Mouse (Mus musculus) liver, embryonic 16.5 days (tissue): ENCODE results near the gene Rhd. TPM values are rescaled to one million over a fixed set of nuclear protein-coding genes. Genes with fewer than 3 reads are reported as not detected.

Experiments
- ATAC-seq: fragments of 200-750 bp; cut with Nextera tagmentation; 2 replicates; pipeline ENCODE4 v1.8.0; 2017; ENCODE audit warnings: low read depth, mild to moderate bottlenecking, moderate number of reproducible peaks, moderate library complexity
- H3K27ac ChIP-seq: fragments of 300-500 bp; sonication (generic); 2 replicates; pipeline ENCODE4 v1.5.1; 2014; ENCODE audit warnings: mild to moderate bottlenecking, low read length
- H3K27me3 ChIP-seq: fragments of 300-500 bp; sonication (generic); 2 replicates; pipeline ENCODE4 v1.6.1; 2014; ENCODE audit warnings: low read depth, low read length, mixed read lengths; ENCODE audit not compliant: control insufficient read depth, insufficient read depth
- H3K36me3 ChIP-seq: fragments of 300-500 bp; sonication (generic); 2 replicates; pipeline ENCODE4 v1.6.1; 2014; ENCODE audit warnings: mild to moderate bottlenecking; ENCODE audit not compliant: control insufficient read depth, insufficient read depth
- H3K4me1 ChIP-seq: fragments of 300-500 bp; sonication (generic); 2 replicates; pipeline ENCODE4 v1.6.1; 2014; ENCODE audit warnings: low read depth, low read length, mixed read lengths; ENCODE audit not compliant: control insufficient read depth
- H3K4me2 ChIP-seq: fragments of 300-500 bp; sonication (generic); 2 replicates; pipeline ENCODE4 v1.6.1; 2014; ENCODE audit warnings: low read depth, low read length, mixed read lengths
- H3K4me3 ChIP-seq: fragments of 300-500 bp; sonication (generic); 2 replicates; pipeline ENCODE4 v1.5.1; 2014; ENCODE audit warnings: low read depth, mild to moderate bottlenecking, low read length
- H3K9ac ChIP-seq: fragments of 300-500 bp; sonication (generic); 2 replicates; pipeline ENCODE4 v1.6.1; 2014; ENCODE audit warnings: low read depth, low read length
- H3K9me3 ChIP-seq: fragments of 300-500 bp; sonication (generic); replicated peaks from 2 replicates; pipeline ENCODE4 v1.6.1; 2016; ENCODE audit warnings: low read length; ENCODE audit not compliant: control insufficient read depth
- WGBS: fragments of 180-500 bp; shearing (Covaris S2); extraction: QIAGEN DNeasy Blood & Tissue Kit; methylation state at CpG from one replicate; pipeline ENCODE4 v1.1.7; 2014; ENCODE audit not compliant: insufficient replicate concordance; 5-methylcytosine and 5-hydroxymethylcytosine counted together
- polyA plus RNA-seq: library from polyadenylated mRNA; unstranded; fragments of >200 nt; fragmentation: Nextera tagmentation; extraction: Ambion mirVana; gene quantifications from 2 replicates; pipeline ENCODE4 v1.2.1, GENCODE M21; 2015

The Rhd gene
- polyA plus RNA-seq, 1 experiment from 2014 or later: 522 TPM

DNA sequence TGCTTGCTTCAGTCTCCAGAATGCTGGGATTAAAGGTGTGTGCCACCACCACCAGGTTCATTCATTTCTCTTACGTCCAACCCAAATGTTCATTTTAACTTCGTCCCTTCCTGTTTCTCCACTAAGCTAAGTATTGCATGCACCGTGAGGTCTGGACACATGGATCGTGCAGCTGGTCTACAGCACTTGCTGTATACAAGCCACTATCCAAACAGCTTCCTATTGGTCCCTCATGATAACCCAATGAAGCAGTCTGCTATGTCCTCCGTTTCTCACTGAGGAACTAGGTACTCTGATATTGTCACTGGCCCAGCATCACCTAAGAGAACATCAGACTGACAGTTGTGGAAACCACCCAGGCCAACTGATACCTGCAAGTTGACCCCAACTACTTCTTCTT lies 1.5 kb downstream of the Rhd start:
- Histone ChIP-seq H3K9ac (peak overlapping the region; percentile 91), H3K27me3 (no peaks in the 10 kb centered on the region), H3K9me3 (no peaks in the 10 kb centered on the region), H3K36me3 (peaks cover 9% of the 10 kb centered on the region), H3K4me2 (peak overlapping the region; percentile 62), H3K27ac (peak overlapping the region; percentile 96), H3K4me1 (peaks cover 31% of the 10 kb centered on the region), H3K4me3 (peak overlapping the region; percentile 77)
- 19% methylated on average over 5 of the region's 5 CpGs for WGBS
- ATAC-seq: no peak

DNA sequence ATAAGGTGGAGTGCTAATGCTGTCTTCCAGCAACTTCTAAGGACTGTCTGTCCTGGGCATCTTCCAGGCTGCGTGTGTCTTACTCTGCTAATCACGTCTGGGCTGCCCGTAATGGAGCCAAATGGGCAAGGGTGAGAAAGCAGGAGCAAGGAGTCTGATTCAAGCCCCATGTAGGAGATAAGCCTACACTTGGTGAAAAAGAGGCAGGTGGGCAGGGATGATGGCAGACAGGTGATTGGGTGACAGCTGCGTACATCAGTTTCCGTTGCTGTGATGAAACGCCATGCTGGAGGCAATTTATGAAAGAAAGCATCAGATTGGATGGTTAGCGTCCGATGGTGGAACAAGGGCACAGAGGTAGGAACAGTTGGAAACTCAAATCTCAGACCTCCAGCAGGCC lies 2.9 kb downstream of the Rhd start:
- Histone ChIP-seq H3K27ac (peak overlapping the region; percentile 99), H3K9me3 (no peaks in the 10 kb centered on the region), H3K27me3 (no peaks in the 10 kb centered on the region), H3K9ac (peak overlapping the region; percentile 70), H3K36me3 (peaks cover 14% of the 10 kb centered on the region), H3K4me1 (peaks cover 38% of the 10 kb centered on the region), H3K4me3 (peak overlapping the region; percentile 77), H3K4me2 (peak overlapping the region; percentile 62)
- 72% methylated on average over 8 of the region's 8 CpGs for WGBS
- ATAC-seq: no peak

DNA sequence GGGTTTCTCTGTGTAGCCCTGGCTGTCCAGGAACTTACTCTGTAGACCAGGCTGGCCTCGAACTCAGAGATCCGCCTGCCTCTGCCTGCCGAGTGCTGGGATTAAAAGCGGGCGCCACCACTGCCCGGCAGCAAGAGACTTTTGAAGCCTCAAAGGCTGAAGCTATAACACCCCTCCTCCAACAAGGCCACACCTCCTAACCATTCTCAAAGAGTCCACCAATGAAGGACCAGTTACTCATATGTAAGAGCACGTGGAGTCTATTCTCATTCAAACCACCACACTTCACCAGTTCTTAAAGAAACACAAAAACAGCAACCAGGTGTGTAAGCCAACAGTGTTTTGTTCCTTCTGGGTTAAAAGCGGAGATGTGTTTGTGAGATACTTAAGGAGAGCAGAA lies 3.3 kb downstream of the Rhd start:
- Histone ChIP-seq H3K9ac (peak overlapping the region; percentile 70), H3K36me3 (peaks cover 14% of the 10 kb centered on the region), H3K27me3 (no peaks in the 10 kb centered on the region), H3K4me2 (peak overlapping the region; percentile 62), H3K4me1 (peaks cover 37% of the 10 kb centered on the region), H3K9me3 (no peaks in the 10 kb centered on the region), H3K4me3 (peak overlapping the region; percentile 77), H3K27ac (peak overlapping the region; percentile 99)
- ATAC-seq: no peak
- 59% methylated on average over 8 of the region's 8 CpGs for WGBS

DNA sequence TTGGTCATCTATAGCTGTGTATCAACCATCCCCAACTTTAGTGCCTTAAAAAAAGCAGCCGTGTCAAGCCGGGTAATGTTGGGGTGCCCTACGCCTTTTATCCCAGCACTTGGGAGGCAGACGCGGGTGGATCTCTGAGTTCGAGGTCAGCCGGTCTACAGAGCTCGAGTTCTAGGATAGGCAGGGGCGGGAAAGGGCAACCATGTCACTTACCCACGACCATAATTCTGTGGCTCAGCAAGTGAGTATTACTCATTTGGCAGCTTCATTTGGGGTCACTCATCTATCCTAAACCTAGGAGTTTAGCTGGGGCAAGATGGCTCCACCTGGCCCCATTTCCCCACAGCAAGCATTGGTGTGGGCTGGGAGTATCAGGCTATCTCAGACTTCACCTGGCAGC lies 3.7 kb downstream of the Rhd start:
- Histone ChIP-seq H3K9ac (peak overlapping the region; percentile 70), H3K4me2 (peak overlapping the region; percentile 62), H3K4me1 (peaks cover 33% of the 10 kb centered on the region), H3K4me3 (peak overlapping the region; percentile 77), H3K27ac (peak overlapping the region; percentile 99), H3K36me3 (peaks cover 16% of the 10 kb centered on the region), H3K27me3 (no peaks in the 10 kb centered on the region), H3K9me3 (no peaks in the 10 kb centered on the region)
- WGBS: 62% methylated on average over 10 of the region's 10 CpGs
- ATAC-seq: no peak

DNA sequence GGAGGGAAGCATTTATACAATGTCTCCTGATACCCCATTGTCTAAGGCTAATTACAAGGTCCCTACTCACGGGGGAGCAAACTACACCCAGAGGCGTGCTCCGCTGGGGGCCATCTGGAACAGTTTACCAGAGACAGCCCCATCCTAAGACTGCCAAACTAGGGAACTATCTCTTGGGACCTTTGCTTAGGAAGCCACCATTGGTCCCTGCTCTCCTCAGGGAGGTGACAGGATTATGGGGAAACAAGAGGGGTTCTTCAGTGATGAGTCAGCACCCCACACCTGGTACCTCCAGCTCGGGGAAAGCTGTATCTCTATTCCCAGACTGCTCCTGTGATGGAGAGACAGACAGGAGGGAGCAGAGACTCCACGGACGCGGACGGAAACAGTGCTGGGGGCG lies 4.2 kb downstream of the Rhd start:
- H3K36me3 ChIP-seq: peaks cover 20% of the 10 kb centered on the region
- 22% methylated on average over 9 of the region's 9 CpGs for WGBS
- peak overlapping the region; percentile 70 for H3K9ac ChIP-seq

DNA sequence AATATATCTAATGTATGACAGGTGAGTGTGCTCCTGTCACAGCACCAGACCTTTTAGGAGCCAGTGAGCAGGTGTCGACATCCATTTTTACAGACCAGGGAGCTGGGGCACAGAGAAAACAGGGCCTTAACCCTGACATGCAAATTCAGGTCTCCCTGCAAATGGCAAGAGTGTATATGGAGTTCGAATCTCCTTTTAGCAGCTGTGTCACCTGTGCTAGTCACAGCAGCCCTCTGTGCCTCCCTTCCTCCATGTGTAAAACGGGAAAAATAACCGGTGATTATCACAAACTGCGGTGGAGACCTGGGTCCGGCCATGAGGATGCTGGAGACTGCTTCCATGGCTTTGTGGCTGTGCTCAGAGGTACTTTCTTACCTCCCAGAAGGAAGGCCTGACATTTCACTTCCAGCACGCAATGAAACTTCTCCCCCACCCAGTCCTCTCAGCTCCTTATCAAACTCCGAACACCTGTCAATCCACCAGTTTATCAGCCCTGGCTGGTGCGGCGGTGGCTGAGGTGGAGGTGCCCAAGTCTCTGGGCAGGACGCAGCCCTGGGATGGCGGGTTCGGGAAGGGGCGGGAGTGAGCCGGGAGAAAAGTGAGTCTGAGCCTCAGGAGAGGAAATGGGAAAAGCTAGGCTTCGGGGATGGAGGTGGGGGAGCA lies 4.9 kb downstream of the Rhd start:
- peak overlapping the region; percentile 62 for H3K4me2 ChIP-seq
- H3K4me3 ChIP-seq: peak overlapping the region; percentile 77
- WGBS: 6% methylated on average over 16 of the region's 16 CpGs
- H3K4me1 ChIP-seq: peaks cover 31% of the 10 kb centered on the region
- peak overlapping the region; percentile 78 for H3K9ac ChIP-seq
- H3K27ac ChIP-seq: peak overlapping the region; percentile 99
- peak; percentile 87 for ATAC-seq
- H3K9me3 ChIP-seq: no peaks in the 10 kb centered on the region
- no peaks in the 10 kb centered on the region for H3K27me3 ChIP-seq
- peaks cover 24% of the 10 kb centered on the region for H3K36me3 ChIP-seq

More for the DNA sequence above, 4.2 kb downstream of the Rhd start:
- H3K27ac ChIP-seq: peak overlapping the region; percentile 99
- peak; percentile 4; the same call in 1 of the 2 replicates for ATAC-seq
- H3K4me1 ChIP-seq: peaks cover 31% of the 10 kb centered on the region
- no peaks in the 10 kb centered on the region for H3K27me3 ChIP-seq
- peak overlapping the region; percentile 77 for H3K4me3 ChIP-seq
- H3K9me3 ChIP-seq: no peaks in the 10 kb centered on the region
- H3K4me2 ChIP-seq: peak overlapping the region; percentile 62

DNA sequence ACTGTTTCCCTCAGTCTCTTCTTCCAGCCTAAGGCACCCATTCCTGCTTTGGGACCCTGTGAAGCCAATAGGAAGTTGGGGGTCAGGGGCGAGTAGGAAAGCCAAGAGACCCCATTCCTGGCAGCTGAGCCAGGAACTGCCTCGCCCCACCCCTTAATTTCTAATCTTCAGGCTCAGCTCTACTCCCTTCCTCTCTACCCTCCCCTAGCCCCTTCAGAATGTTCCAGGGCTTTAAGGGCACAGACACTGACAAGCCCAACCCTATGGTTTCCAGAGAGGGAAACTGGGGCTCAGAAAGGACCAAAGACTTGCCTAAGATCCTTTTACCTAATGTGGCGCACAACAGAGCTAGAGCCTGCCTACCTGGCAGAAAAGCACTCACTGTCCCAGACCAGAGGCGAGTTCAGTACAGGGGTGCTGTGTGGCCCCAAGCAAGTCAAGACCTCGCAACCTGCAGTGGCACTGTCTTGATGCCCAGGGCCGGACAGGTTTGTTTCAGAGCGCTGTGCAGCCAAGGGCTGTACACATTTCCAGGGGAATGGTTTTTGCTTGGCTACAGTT lies 5.6 kb downstream of the Rhd start:
- H3K4me3 ChIP-seq: peak overlapping the region; percentile 77
- no peaks in the 10 kb centered on the region for H3K9me3 ChIP-seq
- 35% methylated on average over 7 of the region's 7 CpGs for WGBS
- H3K27me3 ChIP-seq: no peaks in the 10 kb centered on the region
- peak; percentile 39 for ATAC-seq
- peaks cover 31% of the 10 kb centered on the region for H3K36me3 ChIP-seq
- peak overlapping the region; percentile 78 for H3K9ac ChIP-seq
- H3K4me1 ChIP-seq: peaks cover 31% of the 10 kb centered on the region
- H3K4me2 ChIP-seq: peak overlapping the region; percentile 62
- peak overlapping the region; percentile 99 for H3K27ac ChIP-seq

DNA sequence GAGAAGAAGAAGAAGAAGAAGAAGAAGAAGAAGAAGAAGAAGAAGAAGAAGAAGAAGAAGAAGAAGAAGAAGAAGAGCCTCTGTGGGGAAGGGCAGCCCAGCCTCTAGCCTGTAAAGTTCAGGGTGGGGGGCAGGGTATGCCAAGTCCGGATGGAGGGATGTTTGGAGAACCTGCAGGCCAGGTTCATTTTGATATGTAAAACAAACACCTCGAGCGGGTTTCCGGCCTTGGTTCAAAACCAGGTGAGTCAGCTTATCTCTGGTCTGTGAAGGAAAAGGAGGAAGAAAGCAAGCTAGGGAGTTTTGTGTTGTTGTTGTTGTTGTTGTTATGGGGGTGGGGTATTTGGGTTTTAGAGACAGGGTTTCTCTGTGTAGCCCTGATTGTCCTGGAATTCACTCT lies 7.1 kb downstream of the Rhd start:
- H3K9me3 ChIP-seq: no peaks in the 10 kb centered on the region
- peak overlapping the region; percentile 22; the same call in 1 of the 2 replicates for H3K9ac ChIP-seq
- WGBS: 44% methylated on average over 4 of the region's 4 CpGs
- H3K36me3 ChIP-seq: peaks cover 39% of the 10 kb centered on the region
- no peaks in the 10 kb centered on the region for H3K27me3 ChIP-seq
- H3K27ac ChIP-seq: peak overlapping the region; percentile 77
- peak overlapping the region; percentile 15; the same call in 1 of the 2 replicates for H3K4me3 ChIP-seq
- peaks cover 31% of the 10 kb centered on the region for H3K4me1 ChIP-seq
- ATAC-seq: no peak
- H3K4me2 ChIP-seq: peak overlapping the region; percentile 33

DNA sequence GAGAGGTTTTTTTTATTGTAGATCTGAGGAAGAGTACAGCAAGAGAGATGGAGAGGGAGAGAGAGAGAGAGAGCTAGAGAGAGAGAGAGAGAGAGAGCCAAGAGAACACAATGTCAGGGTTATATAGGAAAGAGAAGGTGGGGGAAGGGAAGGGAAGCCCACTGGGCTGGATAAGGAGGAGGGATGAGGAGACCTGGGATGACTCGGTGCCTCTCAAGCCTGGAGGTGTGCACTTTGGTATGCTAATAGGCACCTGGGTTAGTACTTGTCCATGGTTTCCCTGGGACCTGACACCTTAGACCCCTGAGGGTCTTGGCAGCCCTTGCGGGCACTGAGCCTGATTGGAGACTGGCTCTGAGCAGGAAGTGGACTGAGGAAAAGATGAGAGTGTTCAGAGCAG lies 7.6 kb downstream of the Rhd start:
- peaks cover 31% of the 10 kb centered on the region for H3K4me1 ChIP-seq
- H3K9ac ChIP-seq: peak overlapping the region; percentile 39; the same call in 1 of the 2 replicates
- H3K27ac ChIP-seq: peak overlapping the region; percentile 77
- WGBS: 73% methylated on average over 2 of the region's 2 CpGs
- no peak for ATAC-seq
- H3K4me2 ChIP-seq: peak overlapping the region; percentile 33
- H3K4me3 ChIP-seq: peak overlapping the region; percentile 5; the same call in 1 of the 2 replicates
- peaks cover 42% of the 10 kb centered on the region for H3K36me3 ChIP-seq
- H3K9me3 ChIP-seq: no peaks in the 10 kb centered on the region
- no peaks in the 10 kb centered on the region for H3K27me3 ChIP-seq
